Mouse (Mus musculus) limb, embryonic 15.5 days (tissue): ENCODE results near the gene AU040320. TPM values are rescaled to one million over a fixed set of nuclear protein-coding genes. Genes with fewer than 3 reads are reported as not detected.
A peak's percentile ranks its signal among the peaks of the same experiment; 100 is the strongest.

Experiments
- ATAC-seq: fragments of 200-750 bp; cut with Nextera tagmentation; 2 replicates; pipeline ENCODE4 v1.8.0; 2017; ENCODE audit warnings: low read depth, moderate TSS enrichment; ENCODE audit not compliant: insufficient number of reproducible peaks, low FRiP score, low TSS enrichment
- H3K27ac ChIP-seq: fragments of 300-500 bp; sonication (generic); 2 replicates; pipeline ENCODE4 v1.5.1; 2015; ENCODE audit warnings: moderate library complexity, mild to moderate bottlenecking, inconsistent platforms
- H3K27me3 ChIP-seq: fragments of 300-500 bp; sonication (generic); 2 replicates; pipeline ENCODE4 v1.6.1; 2015; ENCODE audit warnings: inconsistent platforms
- H3K36me3 ChIP-seq: fragments of 300-500 bp; sonication (generic); 2 replicates; pipeline ENCODE4 v1.6.1; 2015; ENCODE audit warnings: inconsistent platforms
- H3K4me1 ChIP-seq: fragments of 300-500 bp; sonication (generic); 2 replicates; pipeline ENCODE4 v1.6.1; 2015; ENCODE audit warnings: inconsistent platforms
- H3K4me2 ChIP-seq: fragments of 300-500 bp; sonication (generic); 2 replicates; pipeline ENCODE4 v1.6.1; 2015; ENCODE audit warnings: mild to moderate bottlenecking, inconsistent platforms
- H3K4me3 ChIP-seq: fragments of 300-500 bp; sonication (generic); 2 replicates; pipeline ENCODE4 v1.5.1; 2015; ENCODE audit warnings: mild to moderate bottlenecking, inconsistent platforms
- H3K9ac ChIP-seq: fragments of 300-500 bp; sonication (generic); 2 replicates; pipeline ENCODE4 v1.6.1; 2015; ENCODE audit warnings: inconsistent platforms
- H3K9me3 ChIP-seq: fragments of 300-500 bp; sonication (generic); 2 replicates; pipeline ENCODE4 v1.6.1; 2016; ENCODE audit warnings: inconsistent platforms
- WGBS: fragments of 180-500 bp; shearing (Covaris S2); methylation state at CpG from one replicate; pipeline ENCODE4 v1.1.7; 2015; 5-methylcytosine and 5-hydroxymethylcytosine counted together
- polyA plus RNA-seq: library from polyadenylated mRNA; unstranded; fragments of >200 nt; fragmentation: Nextera tagmentation; extraction: Ambion mirVana; gene quantifications from 2 replicates; pipeline ENCODE4 v1.2.1, GENCODE M21; 2015

The AU040320 gene
- polyA plus RNA-seq, 1 experiment from 2014 or later, result 19.0 TPM

DNA sequence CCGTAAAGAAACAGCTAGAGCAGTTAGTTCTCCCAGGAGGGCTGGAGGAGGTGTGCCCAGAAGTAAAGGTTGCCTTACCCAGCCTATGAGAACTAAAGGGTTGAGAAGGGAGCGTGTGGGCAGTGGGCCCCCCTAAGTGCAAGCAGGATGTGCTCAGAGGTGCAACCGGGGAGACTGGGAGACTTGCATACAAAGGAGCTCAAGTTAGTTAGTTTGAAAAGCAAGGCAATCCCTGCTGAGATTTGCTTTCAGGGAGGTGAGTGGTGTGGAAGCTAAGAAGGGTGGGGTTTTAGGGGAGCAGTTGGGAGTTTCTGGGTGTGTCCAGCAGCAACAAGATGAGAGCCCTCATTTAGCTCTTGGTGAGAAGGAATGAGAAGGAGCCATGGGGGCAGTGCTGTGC, 89.6 kb downstream of the AU040320 start:
- H3K4me3 ChIP-seq, result no peak overlapping the region
- no peaks in the 10 kb centered on the region for H3K9me3 ChIP-seq
- H3K9ac ChIP-seq, result no peak overlapping the region
- H3K27ac ChIP-seq, result no peak overlapping the region
- 52% methylated on average over 3 of the region's 3 CpGs for WGBS
- H3K36me3 ChIP-seq, result peaks cover 66% of the 10 kb centered on the region
- H3K4me1 ChIP-seq, result 0 out of 2 replicates have a peak, but pooled peaks cover 2% of the 10 kb centered on the region
- no peaks in the 10 kb centered on the region for H3K27me3 ChIP-seq
- ATAC-seq, result no peak
- H3K4me2 ChIP-seq, result no peak overlapping the region

DNA sequence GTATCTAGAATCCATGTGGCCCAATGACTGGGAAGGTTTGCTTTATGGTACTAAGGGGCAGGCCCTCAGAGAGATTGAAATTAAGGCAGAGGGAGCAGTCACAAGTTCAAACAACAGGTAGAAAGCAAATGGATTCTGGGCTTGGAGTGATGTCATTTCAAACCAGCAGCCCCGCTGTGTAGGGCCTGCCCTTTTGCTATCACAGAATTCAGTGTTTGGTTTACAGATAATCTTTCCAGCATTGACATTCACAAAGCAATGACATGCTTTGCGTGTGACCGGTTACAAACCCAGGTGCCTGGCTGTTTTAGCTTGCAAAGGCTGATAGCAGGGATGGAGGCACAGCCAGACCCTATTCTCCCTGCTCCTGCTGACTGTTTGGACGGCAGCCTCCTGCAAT, 92.3 kb downstream of the AU040320 start:
- Histone ChIP-seq H3K4me1 (peaks cover 2% of the 10 kb centered on the region; the same call in 1 of the 2 replicates), H3K27ac (no peak overlapping the region), H3K36me3 (peaks cover 66% of the 10 kb centered on the region), H3K9ac (no peak overlapping the region), H3K27me3 (no peaks in the 10 kb centered on the region), H3K9me3 (no peaks in the 10 kb centered on the region), H3K4me3 (no peak overlapping the region), H3K4me2 (no peak overlapping the region)
- WGBS, result 74% methylated on average over 4 of the region's 4 CpGs
- no peak for ATAC-seq

DNA sequence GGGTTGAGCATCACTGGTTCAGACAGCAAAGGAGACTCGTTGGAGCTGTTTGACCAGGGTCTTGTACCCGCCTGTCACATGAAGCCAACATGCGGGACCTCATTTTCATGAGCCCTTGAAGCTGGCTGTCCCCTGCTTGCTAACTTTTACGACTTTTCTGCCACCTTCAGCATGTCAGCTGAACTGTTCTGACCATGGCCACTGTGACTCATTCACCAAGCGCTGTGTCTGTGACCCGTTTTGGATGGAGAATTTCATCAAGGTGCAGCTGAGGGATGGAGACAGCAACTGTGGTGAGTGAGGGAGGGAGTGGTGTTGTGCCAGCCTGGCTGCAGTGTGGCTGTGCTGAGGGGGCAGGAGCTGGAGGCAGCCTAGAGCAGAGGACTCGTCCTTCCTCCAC, 93.6 kb downstream of the AU040320 start:
- Histone ChIP-seq H3K36me3 (peaks cover 61% of the 10 kb centered on the region), H3K4me3 (no peak overlapping the region), H3K4me2 (no peak overlapping the region), H3K27ac (no peak overlapping the region), H3K9me3 (no peaks in the 10 kb centered on the region), H3K4me1 (peaks cover 3% of the 10 kb centered on the region; the same call in 1 of the 2 replicates), H3K27me3 (no peaks in the 10 kb centered on the region), H3K9ac (no peak overlapping the region)
- 48% methylated on average over 7 of the region's 7 CpGs for WGBS
- no peak for ATAC-seq

DNA sequence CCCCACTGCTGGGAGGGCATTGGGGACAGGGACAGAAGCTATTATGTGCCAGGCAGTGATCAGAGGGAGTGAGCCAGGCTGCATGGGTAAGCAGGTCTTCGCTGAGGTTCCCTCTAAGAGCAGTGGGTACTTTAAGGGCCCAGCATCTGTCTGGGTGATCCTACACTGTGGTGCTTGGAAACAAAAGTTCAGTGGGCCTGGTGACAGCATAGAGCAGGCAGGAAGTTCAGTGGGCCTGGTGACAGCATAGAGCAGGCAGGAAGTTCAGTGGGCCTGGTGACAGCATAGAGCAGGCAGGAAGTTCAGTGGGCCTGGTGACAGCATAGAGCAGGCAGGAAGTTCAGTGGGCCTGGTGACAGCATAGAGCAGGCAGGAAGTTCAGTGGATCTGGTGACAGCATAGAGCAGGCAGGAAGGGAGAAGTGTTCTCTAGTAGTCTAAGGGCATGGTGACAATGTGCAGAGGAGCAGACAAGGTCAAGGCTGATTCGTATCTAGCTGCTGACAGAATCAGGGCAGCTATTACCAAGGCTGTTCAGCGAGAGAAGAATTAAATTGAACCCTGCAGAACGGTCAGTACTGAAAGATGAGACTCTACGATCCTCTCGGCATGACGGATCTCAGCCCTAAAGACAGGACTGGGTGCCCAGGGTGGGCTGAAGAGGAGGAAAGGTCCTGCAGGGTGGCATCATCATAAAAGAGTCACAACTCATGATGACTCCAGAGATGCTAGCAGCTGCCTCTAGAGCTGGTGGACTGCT, 96.9 kb downstream of the AU040320 start:
- Histone ChIP-seq H3K27ac (peak overlapping the region; percentile 50), H3K9me3 (no peaks in the 10 kb centered on the region), H3K27me3 (no peaks in the 10 kb centered on the region), H3K36me3 (peaks cover 60% of the 10 kb centered on the region), H3K4me1 (peaks cover 3% of the 10 kb centered on the region; the same call in 1 of the 2 replicates), H3K4me2 (no peak overlapping the region), H3K9ac (no peak overlapping the region), H3K4me3 (no peak overlapping the region)
- ATAC-seq, result no peak
- 65% methylated on average over 7 of the region's 7 CpGs for WGBS

DNA sequence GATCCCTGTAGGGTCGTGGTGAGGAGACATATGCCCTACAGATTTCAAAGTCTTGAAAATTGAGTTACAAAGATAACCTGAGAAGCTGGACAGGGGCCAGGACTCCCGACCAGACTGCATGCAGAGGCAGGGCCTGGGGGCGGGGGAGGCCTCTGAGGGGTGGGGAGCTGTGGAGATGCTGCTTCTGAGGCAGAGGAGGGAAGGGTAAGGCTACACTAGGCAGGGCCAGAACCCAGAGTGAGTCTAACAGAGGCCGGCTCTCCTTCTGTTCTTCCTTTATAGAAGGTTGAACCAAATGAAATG, 97.4 kb downstream of the AU040320 start:
- 48% methylated on average over 4 of the region's 4 CpGs for WGBS
- Histone ChIP-seq H3K4me3 (no peak overlapping the region), H3K27me3 (no peaks in the 10 kb centered on the region), H3K27ac (peak overlapping the region; percentile 50), H3K36me3 (peaks cover 60% of the 10 kb centered on the region), H3K4me1 (peaks cover 3% of the 10 kb centered on the region; the same call in 1 of the 2 replicates), H3K4me2 (no peak overlapping the region), H3K9ac (no peak overlapping the region), H3K9me3 (no peaks in the 10 kb centered on the region)
- no peak for ATAC-seq

DNA sequence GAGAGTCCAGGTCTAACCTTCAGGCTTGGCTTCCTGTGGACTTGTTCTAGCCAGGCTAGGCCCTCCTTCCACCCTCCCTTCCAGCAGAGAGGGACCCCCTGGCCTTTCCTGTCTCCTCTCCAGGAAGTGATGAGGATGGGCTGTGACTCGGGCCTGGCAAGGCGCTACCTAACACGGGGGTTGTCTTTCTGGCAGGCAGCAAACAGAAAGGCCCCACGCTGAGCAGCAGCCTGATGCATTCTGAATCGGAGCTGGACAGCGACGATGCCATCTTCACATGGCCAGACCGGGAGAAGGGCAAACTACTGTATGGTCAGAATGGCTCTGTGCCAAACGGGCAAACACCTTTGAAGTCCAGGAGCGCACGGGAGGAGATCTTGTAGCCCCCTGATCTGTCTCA, 99.6 kb downstream of the AU040320 start:
- 73% methylated on average over 11 of the region's 11 CpGs for WGBS
- no peaks in the 10 kb centered on the region for H3K27me3 ChIP-seq
- H3K4me2 ChIP-seq, result no peak overlapping the region
- peaks cover 3% of the 10 kb centered on the region; the same call in 1 of the 2 replicates for H3K4me1 ChIP-seq
- H3K36me3 ChIP-seq, result peaks cover 41% of the 10 kb centered on the region
- no peak; the same call in 1 of the 2 replicates for ATAC-seq
- no peak overlapping the region for H3K4me3 ChIP-seq
- H3K9me3 ChIP-seq, result no peaks in the 10 kb centered on the region
- H3K9ac ChIP-seq, result no peak overlapping the region
- no peak overlapping the region for H3K27ac ChIP-seq

DNA sequence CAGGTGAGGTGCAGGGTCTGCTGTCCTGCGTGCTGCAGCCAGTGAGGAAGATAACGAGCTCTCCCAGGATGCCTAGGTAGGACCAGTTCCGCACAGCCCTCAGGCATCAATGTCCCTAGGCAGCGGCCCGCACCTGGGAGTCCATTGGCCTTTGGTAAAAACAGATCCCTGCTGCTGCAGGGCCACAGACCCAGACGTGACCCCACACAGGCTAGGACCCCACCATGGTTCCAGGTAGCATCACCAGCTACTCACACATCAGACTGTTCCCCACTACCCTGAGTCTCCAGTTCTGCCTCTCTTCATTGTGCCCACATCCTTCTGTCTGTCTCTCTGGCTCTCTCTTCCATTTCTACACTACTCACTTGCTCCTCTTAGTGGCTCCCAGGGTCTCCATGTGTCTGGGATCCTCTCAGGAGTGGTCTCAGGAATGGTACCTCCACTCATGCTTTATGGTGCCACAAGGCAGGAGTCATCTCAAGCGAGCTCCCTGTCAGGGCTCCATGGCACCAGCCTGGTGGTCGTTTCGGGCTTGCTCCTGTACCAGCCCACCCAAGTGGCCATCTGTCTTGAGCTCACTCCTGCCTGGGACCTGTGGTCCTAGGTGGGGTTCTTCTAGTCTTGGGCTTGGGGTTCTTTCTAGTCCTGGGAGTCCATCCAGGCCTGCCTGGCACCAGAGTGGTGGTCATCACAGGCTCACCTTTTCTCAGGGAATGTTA, 107.1 kb downstream of the AU040320 start:
- H3K4me3 ChIP-seq, result no peak overlapping the region
- ATAC-seq, result no peak

DNA sequence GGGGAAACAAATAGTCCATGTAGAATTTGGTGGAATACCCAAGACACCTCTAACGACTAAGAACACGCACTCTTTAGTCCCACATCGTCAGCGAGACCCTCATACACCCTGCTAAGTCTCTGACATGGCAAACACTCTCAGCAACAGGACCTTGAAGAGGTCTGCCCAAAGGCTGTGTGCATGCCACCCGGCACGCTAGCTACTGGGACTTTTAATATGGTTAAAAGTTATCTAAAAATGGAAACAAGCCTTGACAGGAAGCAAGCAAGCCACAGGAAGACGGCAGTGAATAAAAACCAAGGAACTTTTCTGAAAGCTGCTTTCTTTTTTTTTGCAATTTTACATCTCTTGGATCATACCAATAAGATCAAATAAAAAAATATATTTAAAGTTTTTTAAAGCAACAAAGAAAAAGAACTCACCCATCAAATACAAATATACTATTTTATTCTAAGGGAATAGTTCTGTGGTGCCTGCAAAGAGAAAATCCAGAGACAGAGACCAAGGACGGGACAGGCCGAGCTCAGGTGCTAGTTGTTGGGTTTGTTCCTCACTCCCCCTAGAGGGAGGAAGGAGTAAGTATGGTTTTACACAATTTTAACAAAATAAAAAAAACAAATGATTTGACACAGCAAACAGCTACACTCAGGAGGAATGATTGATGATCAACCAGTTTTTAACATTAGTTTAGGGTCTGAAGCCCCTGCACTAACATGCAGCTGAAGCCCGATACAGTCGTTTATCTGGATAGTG, 108.3 kb downstream of the AU040320 start:
- no peaks in the 10 kb centered on the region for H3K27me3 ChIP-seq
- H3K9me3 ChIP-seq, result no peaks in the 10 kb centered on the region
- H3K36me3 ChIP-seq, result peaks cover 49% of the 10 kb centered on the region
- 76% methylated on average over 11 of the region's 11 CpGs for WGBS
- H3K9ac ChIP-seq, result no peak overlapping the region
- no peak overlapping the region for H3K4me2 ChIP-seq
- no peaks in the 10 kb centered on the region for H3K4me1 ChIP-seq
- H3K4me3 ChIP-seq, result no peak overlapping the region
- ATAC-seq, result no peak
- no peak overlapping the region for H3K27ac ChIP-seq

More for the DNA sequence above, 107.1 kb downstream of the AU040320 start:
- H3K9me3 ChIP-seq, result no peaks in the 10 kb centered on the region
- H3K27ac ChIP-seq, result no peak overlapping the region
- no peak overlapping the region for H3K9ac ChIP-seq
- no peaks in the 10 kb centered on the region for H3K27me3 ChIP-seq
- peaks cover 36% of the 10 kb centered on the region for H3K36me3 ChIP-seq
- 80% methylated on average over 9 of the region's 9 CpGs for WGBS
- H3K4me2 ChIP-seq, result no peak overlapping the region
- H3K4me1 ChIP-seq, result no peaks in the 10 kb centered on the region

DNA sequence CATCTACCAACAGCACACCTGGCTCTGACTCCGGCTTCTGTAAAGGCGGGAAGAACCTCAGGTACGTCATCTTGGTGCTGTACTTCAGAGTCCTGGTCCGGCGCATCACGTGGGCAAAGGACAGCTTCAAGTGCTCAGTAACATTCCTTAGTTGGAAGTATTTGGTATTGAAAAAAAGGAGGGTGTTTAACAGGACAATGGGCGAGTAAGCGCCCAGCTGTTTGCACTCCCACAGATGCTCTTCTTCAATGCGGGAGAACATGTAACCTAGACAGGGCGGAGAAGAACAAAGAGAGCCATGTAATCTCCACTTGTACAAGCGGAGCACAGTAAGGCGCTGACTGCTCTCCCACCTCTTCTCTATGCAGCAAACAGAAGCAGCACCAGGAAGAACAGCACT, 115.4 kb downstream of the AU040320 start:
- H3K27me3 ChIP-seq, result no peaks in the 10 kb centered on the region
- no peak overlapping the region for H3K9ac ChIP-seq
- no peaks in the 10 kb centered on the region for H3K4me1 ChIP-seq
- H3K9me3 ChIP-seq, result no peaks in the 10 kb centered on the region
- no peak overlapping the region for H3K4me3 ChIP-seq
- H3K36me3 ChIP-seq, result peaks cover 55% of the 10 kb centered on the region
- no peak overlapping the region for H3K4me2 ChIP-seq
- no peak for ATAC-seq
- H3K27ac ChIP-seq, result no peak overlapping the region
- WGBS, result 93% methylated on average over 12 of the region's 12 CpGs

DNA sequence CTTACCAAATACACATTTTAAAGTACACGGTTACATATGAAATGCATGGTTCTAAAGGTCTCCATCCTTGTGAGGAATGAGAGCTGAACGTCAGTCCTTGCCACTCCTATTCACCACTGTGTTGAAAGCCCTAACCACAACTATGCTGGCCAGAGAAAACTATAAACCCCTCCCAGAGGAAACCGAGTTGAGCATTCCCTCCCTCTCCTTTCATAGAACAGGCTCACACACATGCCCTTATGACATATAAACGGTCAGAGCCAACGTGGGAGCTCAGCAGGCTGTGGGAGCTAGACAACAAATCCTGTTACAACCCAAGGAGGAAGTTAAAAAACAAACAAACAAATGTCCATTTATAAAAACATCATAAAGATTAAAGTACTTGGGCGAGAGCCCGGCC, 119.4 kb downstream of the AU040320 start:
- 59% methylated on average over 7 of the region's 7 CpGs for WGBS
- H3K9me3 ChIP-seq, result no peaks in the 10 kb centered on the region
- peaks cover 51% of the 10 kb centered on the region for H3K36me3 ChIP-seq
- H3K4me3 ChIP-seq, result no peak overlapping the region
- H3K4me2 ChIP-seq, result no peak overlapping the region
- ATAC-seq, result no peak
- H3K27ac ChIP-seq, result no peak overlapping the region
- no peaks in the 10 kb centered on the region for H3K27me3 ChIP-seq
- no peak overlapping the region for H3K9ac ChIP-seq
- H3K4me1 ChIP-seq, result no peaks in the 10 kb centered on the region

DNA sequence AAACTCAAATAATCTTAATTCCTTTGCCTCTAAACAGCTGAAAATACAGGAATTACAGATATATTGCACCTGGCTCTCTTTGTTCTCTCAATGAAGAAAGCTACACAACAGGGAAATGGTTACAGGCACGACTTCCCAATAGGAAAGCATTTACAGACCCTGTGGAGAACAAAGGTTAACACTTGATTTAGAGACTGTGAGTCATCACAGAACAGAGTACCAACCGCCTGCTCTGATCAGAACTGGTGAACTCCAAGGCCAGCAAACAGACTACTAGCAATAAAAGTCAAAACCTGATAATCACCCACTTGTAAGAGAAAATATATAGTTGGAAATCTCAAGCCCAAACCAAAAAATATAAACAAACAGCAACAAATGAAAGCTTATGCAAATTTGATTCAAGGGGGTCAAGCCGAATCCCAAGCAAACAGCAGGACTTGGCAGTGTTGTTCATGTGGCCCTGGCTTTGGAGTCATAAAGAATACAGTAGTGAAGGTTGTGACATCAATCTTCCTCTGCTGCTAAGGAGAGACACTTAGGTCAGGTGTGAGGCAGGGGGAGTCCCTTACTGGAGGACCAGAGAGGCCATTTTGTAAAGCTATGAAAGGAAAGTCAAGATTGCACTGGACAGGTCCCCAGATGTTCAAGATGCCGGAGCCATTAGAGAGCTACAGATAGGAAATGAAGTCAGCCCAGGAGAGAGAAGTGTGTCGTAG, 126.4 kb downstream of the AU040320 start:
- H3K36me3 ChIP-seq, result peaks cover 56% of the 10 kb centered on the region
- no peak overlapping the region for H3K4me2 ChIP-seq
- ATAC-seq, result no peak
- no peaks in the 10 kb centered on the region for H3K27me3 ChIP-seq
- H3K9ac ChIP-seq, result no peak overlapping the region
- WGBS, result 77% methylated on average over 5 of the region's 5 CpGs
- no peaks in the 10 kb centered on the region for H3K4me1 ChIP-seq
- no peak overlapping the region for H3K27ac ChIP-seq
- no peaks in the 10 kb centered on the region for H3K9me3 ChIP-seq
- H3K4me3 ChIP-seq, result no peak overlapping the region
